Mouse (Mus musculus) testis, adult 2 months (tissue): ENCODE data around the gene Prdm16. TPM values are rescaled to one million over a fixed set of nuclear protein-coding genes. Genes with fewer than 3 reads are reported as not detected.
A peak's percentile ranks its signal among the peaks of the same experiment; 100 is the strongest.

Experiments
- H3K27ac ChIP-seq: fragments of 200-500 bp; 2 replicates; pipeline ENCODE4 v1.5.1; 2012; ENCODE audit warnings: low read depth, low read length; ENCODE audit not compliant: control insufficient read depth, insufficient read depth
- H3K27me3 ChIP-seq: fragments of 200-500 bp; 2 replicates; pipeline ENCODE4 v1.6.1; 2012; ENCODE audit warnings: mild to moderate bottlenecking, low read length, moderate library complexity; ENCODE audit not compliant: control insufficient read depth, insufficient read depth
- H3K36me3 ChIP-seq: fragments of 200-500 bp; 2 replicates; pipeline ENCODE4 v1.6.1; 2012; ENCODE audit warnings: mild to moderate bottlenecking, low read length; ENCODE audit not compliant: control insufficient read depth, insufficient read depth
- H3K4me1 ChIP-seq: fragments of 200-500 bp; 2 replicates; pipeline ENCODE4 v1.6.1; 2012; ENCODE audit warnings: low read length; ENCODE audit not compliant: control insufficient read depth, insufficient read depth
- H3K4me3 ChIP-seq: fragments of 200-500 bp; 2 replicates; pipeline ENCODE4 v1.5.1; 2012; ENCODE audit warnings: low read depth, mild to moderate bottlenecking, low read length, moderate library complexity, mixed read lengths; ENCODE audit not compliant: control insufficient read depth
- CTCF ChIP-seq: fragments of 200-500 bp; IDR thresholded peaks from 2 replicates; pipeline ENCODE4 v1.5.1; 2012; ENCODE audit warnings: low read depth, mild to moderate bottlenecking, inconsistent platforms, low read length, moderate library complexity; ENCODE audit not compliant: control insufficient read depth, insufficient read depth, insufficient replicate concordance
- POLR2A ChIP-seq: fragments of 200-500 bp; IDR thresholded peaks from 2 replicates; pipeline ENCODE4 v1.6.1; 2012; ENCODE audit warnings: low read depth, mild to moderate bottlenecking, inconsistent platforms, low read length, moderate library complexity; ENCODE audit not compliant: control insufficient read depth
- polyA plus RNA-seq: library from polyadenylated mRNA; depleted of rRNA; stranded (reverse); fragments of >200 nt; gene quantifications from 2 replicates; pipeline ENCODE4 v1.2.3, GENCODE M21; 2012

The Prdm16 gene
- polyA plus RNA-seq, 1 experiment: 3.0 TPM

- Histone ChIP-seq H3K4me3 (peak overlapping the region; percentile 50), H3K4me1 (no peaks in the 10 kb centered on the region), H3K27ac (no peak overlapping the region), H3K27me3 (no peaks in the 10 kb centered on the region), H3K36me3 (no peaks in the 10 kb centered on the region)
- TF ChIP-seq CTCF (no peak), POLR2A (no peak)
These were observed 275.8 kb downstream of the Prdm16 start for GRCm38 (mm10) chr4:154360850-154361249.

- H3K27ac ChIP-seq: no peak overlapping the region
- TF ChIP-seq CTCF: no peak
- no peak for TF ChIP-seq POLR2A
- no peaks in the 10 kb centered on the region for H3K27me3 ChIP-seq
- H3K36me3 ChIP-seq: no peaks in the 10 kb centered on the region
- H3K4me3 ChIP-seq: peak overlapping the region; percentile 50
- H3K4me1 ChIP-seq: no peaks in the 10 kb centered on the region
These were observed 276.2 kb downstream of the Prdm16 start for GRCm38 (mm10) chr4:154360441-154360840.

DNA sequence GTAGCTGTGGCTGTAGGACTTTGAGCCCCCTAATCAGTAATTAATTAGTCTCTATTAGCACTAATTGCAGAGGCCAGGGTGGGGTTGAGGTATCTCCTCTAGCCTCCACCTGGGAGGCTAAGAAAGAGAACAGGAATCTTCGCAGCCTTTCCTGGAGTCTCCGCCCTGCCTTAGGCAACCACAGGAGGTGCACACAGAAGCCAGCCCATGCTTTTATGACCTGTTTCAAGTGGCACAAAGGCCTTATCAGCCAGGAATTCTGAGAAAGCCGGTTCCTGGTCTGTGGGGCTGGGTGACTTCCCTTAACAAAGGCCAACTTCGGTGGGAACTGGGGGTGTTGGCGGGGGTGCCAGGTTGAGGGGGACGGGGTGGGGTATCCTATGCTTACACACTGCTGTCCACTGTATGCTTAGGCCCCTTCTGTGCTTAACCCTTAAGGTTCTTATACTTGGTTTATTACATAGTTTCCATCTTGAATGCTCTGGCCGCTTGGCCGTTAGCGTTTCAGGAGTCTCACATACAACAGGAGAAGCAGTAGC is 276.8 kb downstream of the Prdm16 start:
- H3K4me3 ChIP-seq: peak overlapping the region; percentile 61
- no peaks in the 10 kb centered on the region for H3K36me3 ChIP-seq
- H3K27ac ChIP-seq: no peak overlapping the region
- TF ChIP-seq CTCF: no peak
- TF ChIP-seq POLR2A: no peak
- H3K4me1 ChIP-seq: no peaks in the 10 kb centered on the region
- H3K27me3 ChIP-seq: no peaks in the 10 kb centered on the region

- H3K36me3 ChIP-seq: no peaks in the 10 kb centered on the region
- H3K27me3 ChIP-seq: no peaks in the 10 kb centered on the region
- peak overlapping the region; percentile 61 for H3K4me3 ChIP-seq
- TF ChIP-seq CTCF (no peak), POLR2A (no peak)
- no peaks in the 10 kb centered on the region for H3K4me1 ChIP-seq
- no peak overlapping the region for H3K27ac ChIP-seq
These were observed 277.9 kb downstream of the Prdm16 start for GRCm38 (mm10) chr4:154358816-154359215.

DNA sequence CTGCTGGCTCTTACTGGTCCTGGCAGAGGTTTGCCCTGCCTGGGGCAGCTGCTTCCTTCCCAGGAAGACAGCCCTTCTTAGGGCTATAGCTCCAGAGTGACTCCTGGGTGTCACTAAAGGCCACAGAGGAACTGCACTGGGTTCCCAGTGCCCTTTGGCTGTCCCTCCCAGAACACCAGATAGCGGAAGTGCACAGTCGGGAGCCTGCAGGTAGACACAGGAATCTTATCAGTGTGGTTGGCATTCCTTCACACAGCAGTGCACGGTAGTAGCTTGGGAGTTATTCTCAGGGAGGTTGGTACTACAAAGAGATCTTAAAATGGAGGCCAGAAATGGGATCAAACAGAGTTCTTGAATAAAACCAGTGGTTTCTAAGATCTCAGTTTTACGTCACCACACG is 278.3 kb downstream of the Prdm16 start:
- Histone ChIP-seq H3K4me1 (no peaks in the 10 kb centered on the region), H3K27ac (no peak overlapping the region), H3K36me3 (no peaks in the 10 kb centered on the region), H3K27me3 (no peaks in the 10 kb centered on the region), H3K4me3 (peak overlapping the region; percentile 1; the same call in 1 of the 2 replicates)
- TF ChIP-seq POLR2A: no peak
- TF ChIP-seq CTCF: no peak

- Histone ChIP-seq H3K4me1 (no peaks in the 10 kb centered on the region), H3K36me3 (no peaks in the 10 kb centered on the region), H3K27me3 (no peaks in the 10 kb centered on the region), H3K4me3 (no peak overlapping the region), H3K27ac (no peak overlapping the region)
- no peak for TF ChIP-seq CTCF
- TF ChIP-seq POLR2A: no peak
These were observed 281.3 kb downstream of the Prdm16 start for GRCm38 (mm10) chr4:154355408-154355807.

- no peaks in the 10 kb centered on the region for H3K36me3 ChIP-seq
- no peak for TF ChIP-seq CTCF
- TF ChIP-seq POLR2A: no peak
- no peaks in the 10 kb centered on the region for H3K4me1 ChIP-seq
- H3K4me3 ChIP-seq: no peak overlapping the region
- no peak overlapping the region for H3K27ac ChIP-seq
- no peaks in the 10 kb centered on the region for H3K27me3 ChIP-seq
These were observed 284.4 kb downstream of the Prdm16 start for GRCm38 (mm10) chr4:154352246-154352645.

- Histone ChIP-seq H3K4me1 (no peaks in the 10 kb centered on the region), H3K36me3 (no peaks in the 10 kb centered on the region), H3K27ac (no peak overlapping the region), H3K27me3 (no peaks in the 10 kb centered on the region), H3K4me3 (no peak overlapping the region)
- TF ChIP-seq CTCF (no peak), POLR2A (no peak)
These were observed 288.4 kb downstream of the Prdm16 start for GRCm38 (mm10) chr4:154348197-154348786.
